Mouse (Mus musculus) embryo, embryonic 10 days (tissue): ENCODE results near the gene Plekhh1.
A peak's percentile ranks its signal among the peaks of the same experiment; 100 is the strongest.

Source experiments
- DNase-seq: peaks from one replicate; pipeline ENCODE4 v3.0.0-alpha.2; 2015; ENCODE audit warnings: low spot score

The Plekhh1 gene

DNA sequence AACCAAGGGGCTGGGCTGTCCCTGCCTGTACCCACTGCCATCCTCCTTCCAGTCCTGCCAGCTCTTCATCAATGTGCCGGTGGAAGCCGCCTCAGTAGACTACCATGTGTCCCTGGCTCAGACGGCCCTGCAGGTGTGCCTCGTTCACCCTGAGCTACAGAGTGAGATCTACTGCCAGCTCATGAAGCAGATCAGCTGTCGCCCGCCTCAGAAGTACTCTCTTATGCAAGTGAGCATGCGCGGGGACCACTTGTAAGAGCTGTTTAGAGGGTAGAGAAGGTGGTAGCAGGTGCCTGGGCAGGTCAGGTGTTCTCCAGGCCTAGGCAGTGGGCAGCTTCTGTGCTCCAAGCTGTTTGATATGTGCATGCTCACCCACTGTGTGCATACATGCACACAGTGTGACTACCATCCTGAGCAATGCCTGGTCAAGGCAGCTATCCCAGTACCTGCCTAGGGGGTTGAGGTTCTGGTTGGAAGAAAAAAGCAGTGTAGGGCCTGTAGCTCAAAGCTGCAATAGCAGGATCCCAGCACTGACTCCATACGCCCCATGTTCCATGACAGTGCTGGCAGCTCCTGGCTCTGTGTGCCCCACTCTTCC lies 41.9 kb downstream of the Plekhh1 start:
- DNase-seq = no peak

DNA sequence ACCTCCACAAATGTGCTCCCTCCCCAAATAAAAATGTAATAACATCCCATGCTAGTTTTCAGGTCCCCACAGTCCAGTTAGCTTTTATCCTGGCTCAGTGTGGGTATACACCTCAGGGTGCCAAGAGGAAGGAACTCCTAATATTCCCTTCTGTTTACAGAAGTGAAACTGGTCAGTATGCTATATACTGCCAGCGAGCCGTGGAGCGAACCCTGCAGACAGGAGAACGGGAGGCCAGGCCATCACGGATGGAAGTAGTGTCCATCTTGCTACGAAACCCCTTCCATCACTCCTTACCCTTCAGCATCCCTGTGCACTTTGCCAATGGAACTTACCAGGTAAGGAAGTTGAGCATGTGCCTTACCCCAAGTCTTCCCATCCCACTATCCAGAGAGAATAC lies 43.6 kb downstream of the Plekhh1 start:
- no peak for DNase-seq

DNA sequence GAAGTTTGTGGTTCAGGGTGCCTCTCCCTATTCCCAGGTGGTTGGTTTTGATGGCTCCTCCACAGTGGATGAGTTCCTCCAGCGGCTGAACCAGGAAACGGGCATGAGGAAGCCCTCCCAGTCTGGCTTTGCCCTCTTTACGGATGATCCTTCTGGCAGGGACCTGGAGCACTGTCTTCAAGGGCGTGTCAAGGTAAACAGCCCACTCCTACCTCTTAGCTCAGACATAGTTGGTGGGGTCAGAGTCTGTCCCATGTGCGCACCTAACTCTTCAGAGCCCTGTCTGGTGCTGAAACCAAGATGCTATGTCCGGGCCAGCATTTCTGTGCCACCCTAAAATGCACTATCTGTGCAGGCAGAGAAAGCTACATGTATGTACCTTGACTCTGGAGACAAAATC lies 44.4 kb downstream of the Plekhh1 start:
- DNase-seq = no peak

DNA sequence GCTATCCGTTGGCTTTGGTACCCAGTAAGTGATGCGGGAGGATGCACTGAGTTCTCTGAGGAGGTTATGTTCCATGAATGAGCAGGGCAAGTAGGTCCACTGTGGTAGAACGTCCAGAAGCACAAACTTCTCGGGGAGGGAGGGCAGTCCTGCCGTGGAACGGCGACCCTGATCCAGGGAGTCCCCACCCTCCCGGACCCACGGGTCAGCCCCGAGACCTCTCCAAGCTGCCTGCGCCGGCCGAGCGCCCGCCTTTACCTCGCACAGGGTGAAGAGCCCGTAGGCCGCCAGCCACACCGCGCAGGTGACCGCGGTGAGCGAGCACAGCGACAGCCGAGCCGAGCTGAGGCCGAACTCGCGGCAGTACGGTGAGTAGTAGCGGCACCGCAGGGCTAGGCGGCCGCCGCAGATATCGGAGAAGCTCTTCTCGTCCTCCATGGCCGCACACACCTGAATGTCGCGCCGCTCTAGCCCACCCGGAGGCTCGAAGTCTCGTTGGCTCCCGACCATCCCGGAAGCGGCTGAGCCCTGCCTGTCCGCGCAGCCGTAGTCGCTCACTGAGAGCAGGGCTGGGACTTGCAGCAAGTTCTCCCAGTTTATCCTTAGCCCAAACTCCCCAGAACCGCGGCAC lies 60.3 kb downstream of the Plekhh1 start, which contains the start of gene Pigh:
Gene Pigh (minus strand): TSS at position 470 of the 631 bp plus-strand sequence.
- DNase-seq = peak; percentile 95

DNA sequence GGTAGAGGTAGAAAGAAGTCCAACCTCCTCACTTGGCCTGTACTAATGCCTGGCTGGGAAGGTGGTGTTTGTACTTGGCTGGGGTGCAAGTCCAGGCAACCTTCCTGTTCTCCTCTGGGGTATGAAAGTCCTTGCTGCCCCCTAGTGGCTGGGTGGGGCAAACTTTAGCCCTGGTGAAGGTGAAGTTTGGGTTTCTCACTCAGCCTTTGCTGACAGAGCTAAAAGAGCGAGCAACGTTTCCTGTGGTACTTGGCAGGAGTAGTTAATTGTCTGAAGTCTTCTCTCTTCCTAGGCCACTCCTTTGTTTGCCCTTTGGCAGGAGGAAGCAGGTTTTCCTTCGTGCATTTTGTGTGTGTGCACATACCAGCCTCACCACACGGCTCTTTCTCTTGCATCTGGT lies 63.6 kb downstream of the Plekhh1 start:
- no peak for DNase-seq

DNA sequence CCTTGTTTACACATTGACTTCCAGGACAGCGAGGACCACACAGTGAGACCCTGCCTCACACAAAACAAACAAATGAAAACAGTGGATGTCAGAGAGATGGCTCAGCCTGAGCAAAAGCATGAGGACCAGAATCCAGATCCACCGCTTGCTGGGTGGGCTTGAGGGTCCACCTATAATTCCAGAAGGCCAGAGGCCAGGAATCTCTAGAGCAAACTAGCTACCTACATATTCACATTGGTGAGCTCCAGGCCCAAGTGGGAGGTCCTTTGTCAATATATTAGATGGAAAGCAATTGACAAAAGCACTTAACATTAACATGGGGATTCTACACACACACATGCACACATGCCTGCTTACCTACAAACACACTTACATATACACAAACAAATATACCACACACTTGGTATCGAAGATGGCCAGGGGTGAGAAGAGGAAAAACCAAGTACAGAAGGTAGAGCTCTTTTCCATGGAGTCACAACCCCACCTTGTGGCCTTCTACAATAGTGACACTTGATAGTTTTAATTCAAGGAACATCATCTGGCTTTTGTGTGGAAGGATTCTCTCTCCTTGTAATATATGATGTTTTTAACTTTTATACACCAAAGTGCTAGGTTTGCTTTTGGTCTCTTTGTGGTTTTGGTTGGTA lies 68.3 kb downstream of the Plekhh1 start:
- DNase-seq = peak; percentile 53

DNA sequence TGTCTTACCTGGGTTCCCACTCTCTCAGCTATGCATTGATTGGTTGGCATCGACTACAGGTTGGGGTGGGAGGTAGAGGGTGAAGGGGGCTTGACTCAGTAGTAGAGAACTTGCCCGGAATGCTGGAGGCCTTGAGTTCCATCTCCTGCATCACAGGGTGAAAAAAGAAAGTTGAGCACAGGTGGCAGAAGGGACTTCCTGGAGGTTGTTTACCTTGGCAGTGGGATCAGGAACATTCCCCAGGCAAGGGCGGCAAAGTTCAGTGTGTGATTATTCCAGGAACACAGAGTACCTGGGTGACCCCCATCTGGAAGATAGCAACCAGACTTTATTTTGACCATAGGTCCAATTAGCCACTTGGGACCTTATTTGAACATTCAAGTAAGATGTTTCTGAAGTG lies 74.8 kb downstream of the Plekhh1 start:
- DNase-seq = no peak

DNA sequence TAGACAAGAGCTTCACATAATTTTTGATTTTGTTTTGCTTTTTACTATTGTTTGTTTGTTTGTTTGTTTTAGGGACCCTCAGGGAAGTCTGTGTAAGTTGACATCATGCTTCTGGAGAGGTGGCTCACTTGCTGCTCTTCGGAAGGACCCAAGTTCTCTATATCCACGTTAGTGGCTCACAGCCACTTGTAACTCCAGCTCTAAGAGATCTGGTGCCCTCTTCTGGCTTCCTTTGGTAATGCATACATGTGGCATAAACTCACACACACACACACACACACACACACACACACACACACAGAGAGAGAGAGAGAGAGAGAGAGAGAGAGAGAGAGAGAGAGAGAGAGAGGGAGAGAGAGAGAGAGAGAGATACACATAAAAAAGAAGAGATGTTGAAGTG lies 75.6 kb downstream of the Plekhh1 start:
- no peak for DNase-seq

DNA sequence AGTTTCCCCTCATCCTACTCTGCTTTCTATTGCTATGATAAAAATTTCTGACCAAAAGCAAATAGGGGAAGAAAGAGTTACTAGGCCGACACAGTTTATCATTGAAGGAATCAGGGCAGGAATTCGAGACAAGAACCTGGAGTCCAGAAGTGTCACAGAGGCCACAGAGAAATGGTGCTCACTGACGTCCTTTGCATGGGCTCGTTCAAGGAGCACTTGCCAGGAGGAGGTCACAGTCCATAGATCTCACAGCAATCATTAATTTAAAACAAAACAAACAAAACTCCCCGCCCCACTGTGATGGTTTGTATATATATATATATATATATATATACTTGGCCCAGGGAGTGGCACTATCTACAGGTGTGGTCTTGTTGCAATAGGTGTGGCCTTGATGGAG lies 76.3 kb downstream of the Plekhh1 start:
- no peak for DNase-seq

DNA sequence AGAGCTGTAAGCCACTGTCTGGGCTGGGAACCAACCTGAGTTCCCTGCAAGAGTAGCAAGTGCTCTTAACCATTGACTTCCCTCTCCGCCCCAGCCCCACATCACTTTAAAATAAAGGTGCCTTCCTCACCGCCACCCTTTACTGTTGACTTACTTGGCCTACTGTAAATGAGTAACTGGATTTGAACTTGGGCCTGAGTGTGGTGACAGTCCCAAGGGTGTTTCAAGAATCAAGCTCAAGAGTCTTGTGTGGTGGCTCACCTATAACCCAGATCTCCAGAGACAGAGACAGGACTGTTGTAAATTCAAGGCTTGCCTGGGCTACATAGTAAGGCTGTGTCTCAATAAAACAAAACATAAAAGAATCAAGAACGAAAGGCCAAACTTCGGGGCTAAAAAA lies 90.0 kb downstream of the Plekhh1 start:
- DNase-seq = no peak

DNA sequence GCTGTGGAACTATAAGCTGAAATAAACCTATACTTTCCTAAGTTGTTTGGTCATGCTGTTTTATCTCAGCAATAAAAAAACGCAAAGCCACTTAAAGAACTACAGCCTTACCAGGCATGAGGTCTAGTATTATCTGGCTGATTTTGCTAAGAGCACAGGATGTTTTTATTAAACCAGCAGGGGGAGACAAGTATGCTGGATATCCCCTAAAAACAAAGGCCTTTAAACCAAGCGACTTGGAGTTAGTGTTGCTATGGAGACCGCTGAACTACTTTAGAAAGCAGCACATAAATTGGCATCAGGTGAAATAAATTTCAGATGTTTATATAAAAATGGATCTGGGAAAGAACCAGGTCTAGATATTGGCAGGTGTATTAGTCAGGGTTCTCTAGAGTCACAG lies 93.9 kb downstream of the Plekhh1 start:
- peak; percentile 40 for DNase-seq

DNA sequence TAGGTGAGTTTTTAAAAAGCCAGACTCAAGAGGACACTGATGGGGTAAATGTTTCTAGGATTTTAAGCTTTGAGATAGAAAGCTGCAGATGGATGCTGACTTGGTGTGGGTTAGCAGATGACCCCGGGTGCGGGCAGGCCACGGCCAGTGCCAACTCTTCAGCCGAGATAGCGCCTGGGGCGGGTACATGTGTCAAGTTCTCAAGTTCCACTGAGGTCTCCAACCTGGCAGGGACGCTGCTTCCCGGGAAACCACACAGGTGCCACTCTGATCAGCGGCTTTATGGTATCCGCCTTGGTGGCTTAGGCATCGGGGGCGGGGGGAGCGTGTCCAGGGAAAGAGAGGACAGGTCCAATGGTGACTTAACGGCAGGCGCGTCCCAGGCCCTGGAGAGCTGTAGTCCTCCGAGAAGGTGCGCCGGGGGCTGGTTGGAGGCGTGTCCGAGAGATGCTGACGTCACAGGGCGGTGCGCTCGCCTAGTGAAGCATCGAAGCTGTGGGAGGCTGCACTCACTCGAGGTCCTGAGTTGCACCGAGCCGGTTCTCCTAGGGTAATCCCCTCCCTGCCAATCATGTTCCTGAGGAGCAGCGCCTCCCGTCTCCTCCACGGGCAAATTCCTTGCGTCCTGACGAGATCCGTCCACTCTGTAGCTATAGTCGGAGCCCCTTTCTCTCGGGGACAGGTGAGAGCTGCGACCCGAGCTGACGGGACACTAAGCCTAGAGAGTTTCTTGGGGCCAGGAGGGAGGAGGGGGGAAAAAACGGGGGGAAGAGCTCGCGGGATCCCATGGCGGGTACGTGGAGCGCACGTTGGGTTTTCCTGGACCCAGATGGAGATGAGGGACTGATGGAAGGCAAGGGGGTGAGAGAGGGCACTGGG lies 101.6 kb downstream of the Plekhh1 start, which contains the start of gene Arg2:
Gene Arg2 (plus strand): TSS at position 479 of the 879 bp plus-strand sequence.
- peak; percentile 91 for DNase-seq
